Mouse (Mus musculus): ENCODE measurements around the gene Tspyl3. TPM values are rescaled to one million over a fixed set of nuclear protein-coding genes. Genes with fewer than 3 reads are reported as not detected.

Tspyl3 gene
- polyA plus RNA-seq, 1 experiment from 2014 or later = 7.5 TPM

GRCm38 (mm10) chr2:153240701-153241235 is 15.5 kb upstream of the Tspyl3 start:
- no peaks in the 10 kb centered on the region for H3K9me3 ChIP-seq (ENCODE audit: low read depth, low read length)
- H3K4me3 ChIP-seq (ENCODE audit: low read depth, low read length) = peak overlapping the region; percentile 99
- no peak for TF ChIP-seq CTCF (IDR thresholded peaks at IDR 0.05; ENCODE audit: low read depth)
- peak overlapping the region; percentile 96 for H3K27ac ChIP-seq (ENCODE audit: low read depth)
- DNase-seq = peak; percentile 21
- H3K9ac ChIP-seq = peak overlapping the region; percentile 99
- H3K36me3 ChIP-seq (ENCODE audit: insufficient read depth) = peaks cover 21% of the 10 kb centered on the region
- peak; percentile 65 for ATAC-seq (ENCODE audit: insufficient read depth)
- H3K27me3 ChIP-seq (ENCODE audit: insufficient read depth, low read length) = no peaks in the 10 kb centered on the region
- WGBS = under 1% methylated on average over 33 of the region's 33 CpGs
- peaks cover 10% of the 10 kb centered on the region; the same call in 1 of the 2 replicates for H3K4me1 ChIP-seq (ENCODE audit: insufficient read depth)
- peak overlapping the region; percentile 92 for H3K4me2 ChIP-seq

GRCm38 (mm10) chr2:153239860-153240480 is 14.7 kb upstream of the Tspyl3 start:
- Histone ChIP-seq H3K27me3 (ENCODE audit: insufficient read depth, low read length) (no peaks in the 10 kb centered on the region), H3K36me3 (ENCODE audit: insufficient read depth) (peaks cover 22% of the 10 kb centered on the region), H3K9me3 (ENCODE audit: low read depth, low read length) (no peaks in the 10 kb centered on the region), H3K4me1 (ENCODE audit: insufficient read depth) (peaks cover 10% of the 10 kb centered on the region; the same call in 1 of the 2 replicates), H3K9ac (peak overlapping the region; percentile 99), H3K4me3 (ENCODE audit: low read depth, low read length) (peak overlapping the region; percentile 99), H3K4me2 (peak overlapping the region; percentile 92), H3K27ac (ENCODE audit: low read depth) (peak overlapping the region; percentile 96)
- DNase-seq = peak; percentile 61
- TF ChIP-seq CTCF (IDR thresholded peaks at IDR 0.05; ENCODE audit: low read depth) = no peak
- no peak for ATAC-seq (ENCODE audit: insufficient read depth)
- 6% methylated on average over 22 of the region's 22 CpGs for WGBS

DNA sequence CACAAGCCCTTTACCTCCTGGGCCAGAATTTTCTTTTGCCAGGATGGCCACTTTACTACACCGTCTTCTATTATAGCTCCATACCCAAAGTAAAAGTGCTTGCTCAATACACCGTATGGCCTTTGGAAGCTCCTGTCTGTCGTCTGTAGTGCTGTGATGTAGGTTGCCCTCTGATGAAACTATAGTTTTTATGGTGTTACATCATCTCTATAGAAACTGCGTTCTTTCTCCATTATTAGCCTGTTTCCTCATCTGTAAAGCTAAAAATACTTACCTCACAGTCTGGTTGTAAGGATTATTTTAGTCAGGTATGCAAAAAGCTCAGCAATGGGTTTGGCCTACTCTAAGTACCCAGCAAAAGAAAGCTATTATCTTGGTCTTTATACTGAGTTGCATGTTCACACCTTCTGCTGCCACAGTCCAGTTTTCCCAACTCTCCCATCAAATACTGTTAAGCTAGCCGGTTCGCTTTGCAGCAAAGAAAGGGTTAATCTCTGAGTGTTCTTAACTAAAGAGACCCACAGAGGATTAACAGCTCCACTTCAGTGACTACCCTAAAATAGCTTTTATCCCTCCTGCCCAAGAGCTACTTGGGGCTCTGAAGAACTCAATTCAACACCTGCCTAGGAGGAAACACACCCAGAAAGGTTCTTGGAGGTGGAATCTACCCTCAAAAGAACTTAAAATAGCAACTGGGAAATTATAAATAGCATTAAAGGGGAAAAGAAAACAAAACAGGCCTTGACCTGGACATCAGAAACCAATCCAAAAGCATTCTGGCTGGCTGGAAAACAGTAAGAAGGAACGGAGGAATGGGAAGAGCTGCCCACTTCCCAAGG is 14.0 kb upstream of the Tspyl3 start:
- DNase-seq (peak; percentile 32), ATAC-seq (ENCODE audit: insufficient read depth) (no peak)
- H3K27me3 ChIP-seq (ENCODE audit: insufficient read depth, low read length) = no peaks in the 10 kb centered on the region
- no peaks in the 10 kb centered on the region for H3K9me3 ChIP-seq (ENCODE audit: low read depth, low read length)
- TF ChIP-seq CTCF (IDR thresholded peaks at IDR 0.05; ENCODE audit: low read depth) = no peak
- peak overlapping the region; percentile 96 for H3K27ac ChIP-seq (ENCODE audit: low read depth)
- peak overlapping the region; percentile 99 for H3K9ac ChIP-seq
- peaks cover 10% of the 10 kb centered on the region; the same call in 1 of the 2 replicates for H3K4me1 ChIP-seq (ENCODE audit: insufficient read depth)
- peak overlapping the region; percentile 92 for H3K4me2 ChIP-seq
- H3K4me3 ChIP-seq (ENCODE audit: low read depth, low read length) = peak overlapping the region; percentile 99
- WGBS = 51% methylated on average over 7 of the region's 7 CpGs
- H3K36me3 ChIP-seq (ENCODE audit: insufficient read depth) = peaks cover 25% of the 10 kb centered on the region

- DNase-seq (peak; percentile 52), ATAC-seq (ENCODE audit: insufficient read depth) (no peak)
- Histone ChIP-seq H3K27me3 (ENCODE audit: insufficient read depth, low read length) (no peaks in the 10 kb centered on the region), H3K4me3 (ENCODE audit: low read depth, low read length) (peak overlapping the region; percentile 99), H3K9me3 (ENCODE audit: low read depth, low read length) (no peaks in the 10 kb centered on the region), H3K36me3 (ENCODE audit: insufficient read depth) (peaks cover 31% of the 10 kb centered on the region), H3K27ac (ENCODE audit: low read depth) (peak overlapping the region; percentile 83), H3K4me1 (ENCODE audit: insufficient read depth) (peaks cover 10% of the 10 kb centered on the region; the same call in 1 of the 2 replicates), H3K9ac (peak overlapping the region; percentile 99), H3K4me2 (peak overlapping the region; percentile 92)
- TF ChIP-seq CTCF (IDR thresholded peaks at IDR 0.05; ENCODE audit: low read depth) = no peak
- WGBS = 50% methylated on average over 2 of the region's 2 CpGs
Observed at GRCm38 (mm10) chr2:153238406-153238805, 13.2 kb upstream of the Tspyl3 start.

DNA sequence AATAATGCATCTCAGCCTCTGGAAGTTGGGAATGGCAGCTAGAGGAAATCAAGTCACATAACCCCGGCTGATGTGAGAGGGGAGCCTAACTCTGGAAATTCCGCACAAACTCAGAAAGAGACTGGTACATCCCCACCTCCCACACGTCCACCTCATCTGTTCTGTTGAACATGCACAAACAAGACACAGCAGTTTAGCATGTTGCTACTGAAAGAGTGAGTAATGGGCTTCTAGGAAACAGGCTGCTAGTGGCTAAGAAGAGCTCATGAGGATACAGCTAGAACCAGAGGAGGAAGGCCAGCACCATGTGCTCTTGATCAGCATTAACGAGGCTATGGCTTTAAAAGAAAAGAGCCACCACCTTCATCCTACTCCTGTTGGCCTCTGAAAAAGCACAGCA is 12.7 kb upstream of the Tspyl3 start:
- H3K4me3 ChIP-seq (ENCODE audit: low read depth, low read length) = peak overlapping the region; percentile 14
- H3K9ac ChIP-seq = peak overlapping the region; percentile 99
- H3K36me3 ChIP-seq (ENCODE audit: insufficient read depth) = peaks cover 36% of the 10 kb centered on the region
- no peak for TF ChIP-seq CTCF (IDR thresholded peaks at IDR 0.05; ENCODE audit: low read depth)
- DNase-seq (no peak), ATAC-seq (ENCODE audit: insufficient read depth) (no peak)
- H3K4me1 ChIP-seq (ENCODE audit: insufficient read depth) = peaks cover 10% of the 10 kb centered on the region; the same call in 1 of the 2 replicates
- WGBS = 55% methylated on average over 4 of the region's 4 CpGs
- H3K9me3 ChIP-seq (ENCODE audit: low read depth, low read length) = no peaks in the 10 kb centered on the region
- H3K4me2 ChIP-seq = peak overlapping the region; percentile 92
- H3K27me3 ChIP-seq (ENCODE audit: insufficient read depth, low read length) = no peaks in the 10 kb centered on the region
- peak overlapping the region; percentile 83 for H3K27ac ChIP-seq (ENCODE audit: low read depth)

- Histone ChIP-seq H3K4me2 (peak overlapping the region; percentile 92), H3K36me3 (ENCODE audit: insufficient read depth) (peaks cover 43% of the 10 kb centered on the region), H3K4me3 (ENCODE audit: low read depth, low read length) (no peak overlapping the region), H3K27ac (ENCODE audit: low read depth) (peak overlapping the region; percentile 83; the same call in 1 of the 2 replicates), H3K9me3 (ENCODE audit: low read depth, low read length) (no peaks in the 10 kb centered on the region), H3K9ac (no peak overlapping the region; the same call in 1 of the 2 replicates), H3K27me3 (ENCODE audit: insufficient read depth, low read length) (no peaks in the 10 kb centered on the region), H3K4me1 (ENCODE audit: insufficient read depth) (peaks cover 7% of the 10 kb centered on the region; the same call in 1 of the 2 replicates)
- no peak for TF ChIP-seq CTCF (IDR thresholded peaks at IDR 0.05; ENCODE audit: low read depth)
- no peak for DNase-seq
- WGBS = 68% methylated on average over 4 of the region's 4 CpGs
- ATAC-seq (ENCODE audit: insufficient read depth) = no peak
Observed at GRCm38 (mm10) chr2:153237193-153237592, 12.0 kb upstream of the Tspyl3 start.
